Mouse (Mus musculus) MEL (cell line): ENCODE data around the gene Pgam5. TPM values are rescaled to one million over a fixed set of nuclear protein-coding genes. Genes with fewer than 3 reads are reported as not detected.

ENCODE experiments used
- DNase-seq: peaks from one replicate; pipeline ENCODE4 v3.0.0; 2011; ENCODE audit warnings: low read depth, low spot score
- H3K27ac ChIP-seq: 2 replicates; pipeline ENCODE4 v1.5.1; 2012; ENCODE audit warnings: low read depth, mild to moderate bottlenecking, control low read depth, low read length, moderate library complexity; ENCODE audit not compliant: control insufficient read depth
- H3K27me3 ChIP-seq, 2 experiments: fragments of 150-350 bp in 1 of 2; sonication (generic) in 1 of 2; 2 replicates each; pipeline ENCODE4 v1.6.1; 2012; ENCODE audit warnings: low read length in 2 of 2, mild to moderate bottlenecking in 2 of 2, improper control_type of control experiment in 1 of 2, moderate library complexity in 1 of 2; ENCODE audit not compliant: insufficient read depth in 2 of 2, control insufficient read depth in 1 of 2
- H3K36me3 ChIP-seq, 2 experiments: 2 replicates each; pipeline ENCODE4 v1.6.1; 2012 to 2014; ENCODE audit warnings: low read length in 2 of 2, improper control_type of control experiment in 1 of 2, inconsistent platforms in 1 of 2, mild to moderate bottlenecking in 1 of 2; ENCODE audit not compliant: insufficient read depth in 2 of 2, control insufficient read depth in 1 of 2
- H3K4me1 ChIP-seq, 2 experiments: fragments of 150-350 bp in 1 of 2; sonication (generic) in 1 of 2; 2 replicates each; pipeline ENCODE4 v1.6.1; 2012; ENCODE audit warnings: low read length in 2 of 2, improper control_type of control experiment in 1 of 2, mild to moderate bottlenecking in 1 of 2; ENCODE audit not compliant: insufficient read depth in 2 of 2, control insufficient read depth in 1 of 2
- H3K4me3 ChIP-seq, 2 experiments: fragments of 150-350 bp in 1 of 2; sonication (generic) in 1 of 2; 2 replicates each; pipeline ENCODE4 v1.5.1; 2012; ENCODE audit warnings: low read depth in 2 of 2, low read length in 2 of 2, mild to moderate bottlenecking in 2 of 2, moderate library complexity in 2 of 2, control low read depth in 1 of 2, improper control_type of control experiment in 1 of 2; ENCODE audit not compliant: control insufficient read depth in 1 of 2, insufficient read depth in 1 of 2
- H3K79me2 ChIP-seq: 2 replicates; pipeline ENCODE4 v1.6.1; 2012; ENCODE audit warnings: mild to moderate bottlenecking, low read length, moderate library complexity; ENCODE audit not compliant: control insufficient read depth, poor library complexity, insufficient read depth
- H3K9ac ChIP-seq: 2 replicates; pipeline ENCODE4 v1.6.1; 2012; ENCODE audit warnings: low read depth, mild to moderate bottlenecking, control low read depth, low read length, moderate library complexity; ENCODE audit not compliant: control insufficient read depth, poor library complexity, severe bottlenecking
- H3K9me3 ChIP-seq: fragments of 150-350 bp; sonication (generic); replicated peaks from 2 replicates; pipeline ENCODE4 v1.6.1; 2012; ENCODE audit warnings: mild to moderate bottlenecking, low read length, improper control_type of control experiment, moderate library complexity; ENCODE audit not compliant: insufficient read depth
- CHD2 ChIP-seq: IDR thresholded peaks from 2 replicates; pipeline ENCODE4 v1.6.1; 2011; ENCODE audit warnings: low read length, improper control_type of control experiment
- E2F4 ChIP-seq: IDR thresholded peaks from 2 replicates; pipeline ENCODE4 v1.6.1; 2011; ENCODE audit warnings: low read depth, low read length, improper control_type of control experiment, borderline replicate concordance
- GABPA ChIP-seq: IDR thresholded peaks from 2 replicates; pipeline ENCODE4 v1.6.1; 2012; ENCODE audit warnings: low read depth, mild to moderate bottlenecking, inconsistent platforms, low read length, improper control_type of control experiment, moderate library complexity
- GATA1 ChIP-seq: IDR thresholded peaks from 2 replicates; pipeline ENCODE4 v1.6.1; 2011; ENCODE audit warnings: low read depth, low read length, improper control_type of control experiment
- JUND ChIP-seq: IDR thresholded peaks from 2 replicates; pipeline ENCODE4 v1.6.1; 2011; ENCODE audit warnings: low read depth, mild to moderate bottlenecking, improper control_type of control experiment, low read length
- MYC ChIP-seq: IDR thresholded peaks from 2 replicates; pipeline ENCODE4 v1.6.1; 2011; ENCODE audit warnings: low read depth, mild to moderate bottlenecking, low read length, improper control_type of control experiment, moderate library complexity
- POLR2A ChIP-seq, 2 experiments: IDR thresholded peaks; 2 replicates each; pipeline ENCODE4 v1.6.1; 2011 to 2012; ENCODE audit warnings: low read length in 2 of 2, mild to moderate bottlenecking in 2 of 2, control low read depth in 1 of 2, improper control_type of control experiment in 1 of 2, low read depth in 1 of 2, moderate library complexity in 1 of 2; ENCODE audit not compliant: control insufficient read depth in 1 of 2, insufficient read depth in 1 of 2, poor library complexity in 1 of 2
- POLR2AphosphoS2 ChIP-seq: IDR thresholded peaks from 2 replicates; pipeline ENCODE4 v1.6.1; 2011; ENCODE audit warnings: low read length, improper control_type of control experiment
- POLR2AphosphoS5 ChIP-seq: IDR thresholded peaks from 2 replicates; pipeline ENCODE4 v1.6.1; 2012; ENCODE audit warnings: low read depth, borderline replicate concordance, mild to moderate bottlenecking, inconsistent platforms, low read length, moderate library complexity, mixed read lengths
- RAD21 ChIP-seq: IDR thresholded peaks from 2 replicates; pipeline ENCODE4 v1.6.1; 2011; ENCODE audit warnings: mild to moderate bottlenecking, low read depth, low read length, improper control_type of control experiment
- SMC3 ChIP-seq: IDR thresholded peaks from 2 replicates; pipeline ENCODE4 v1.6.1; 2011; ENCODE audit warnings: low read depth, low read length, improper control_type of control experiment
- UBTF ChIP-seq: IDR thresholded peaks from 2 replicates; pipeline ENCODE4 v1.6.1; 2012; ENCODE audit warnings: low read depth, mild to moderate bottlenecking, inconsistent platforms, low read length, improper control_type of control experiment, moderate library complexity, borderline replicate concordance; ENCODE audit not compliant: insufficient read depth
- USF2 ChIP-seq, 2 experiments: IDR thresholded peaks; 2 replicates each; pipeline ENCODE4 v1.6.1; 2011 to 2012; ENCODE audit warnings: improper control_type of control experiment in 2 of 2, low read length in 2 of 2, borderline replicate concordance in 1 of 2, inconsistent platforms in 1 of 2, low read depth in 1 of 2, mild to moderate bottlenecking in 1 of 2; ENCODE audit not compliant: insufficient read depth in 1 of 2
- ZC3H11A ChIP-seq: IDR thresholded peaks from 2 replicates; pipeline ENCODE4 v1.6.1; 2012; ENCODE audit warnings: low read depth, mild to moderate bottlenecking, inconsistent platforms, low read length, improper control_type of control experiment
- ZKSCAN1 ChIP-seq: IDR thresholded peaks from 2 replicates; pipeline ENCODE4 v1.6.1; 2012; ENCODE audit warnings: low read depth, mild to moderate bottlenecking, inconsistent platforms, low read length, improper control_type of control experiment, moderate library complexity
- ZMIZ1 ChIP-seq: IDR thresholded peaks from 2 replicates; pipeline ENCODE4 v1.6.1; 2012; ENCODE audit warnings: low read depth, mild to moderate bottlenecking, inconsistent platforms, low read length, improper control_type of control experiment, moderate library complexity
- ZNF384 ChIP-seq: IDR thresholded peaks from 2 replicates; pipeline ENCODE4 v1.6.1; 2012; ENCODE audit warnings: low read depth, mild to moderate bottlenecking, inconsistent platforms, low read length, improper control_type of control experiment
- polyA plus RNA-seq, 2 experiments: library from polyadenylated mRNA; stranded (reverse) in 1 of 2; unstranded in 1 of 2; fragments of >175 nt in 1 of 2; fragments of >200 nt in 1 of 2; gene quantifications; 2 replicates each; pipeline versions ENCODE4 v1.2.1 to v1.2.4; 2012; ENCODE audit warnings: low replicate concordance in 2 of 2, low read depth in 1 of 2; ENCODE audit not compliant: insufficient read length in 2 of 2, insufficient read depth in 1 of 2, missing spikeins in 1 of 2
- total RNA-seq: library from RNA; depleted of rRNA; stranded (reverse); fragments of 300-350 nt; gene quantifications from 2 replicates; pipeline ENCODE4 v1.2.3, GENCODE M21; 2012

The Pgam5 gene
- total and polyA plus RNA-seq, 3 experiments: 95.8 to 115 TPM; not detected in 1

- H3K4me1 ChIP-seq: no peaks in the 10 kb centered on the region
- H3K9me3 ChIP-seq: no peaks in the 10 kb centered on the region
- H3K79me2 ChIP-seq: no peaks in the 10 kb centered on the region
- H3K36me3 ChIP-seq: peaks cover 0 to 9% of the 10 kb centered on the region in 2 experiments; a peak in 1 of 4 replicates
- no peak for TF ChIP-seq USF2 (IDR thresholded peaks at IDR 0.05; ENCODE audit: borderline replicate concordance in 1 of 2, insufficient read depth in 1 of 2, low read depth in 1 of 2, low read length in 2 of 2)
- TF ChIP-seq GABPA: no peak
- TF ChIP-seq ZMIZ1: no peak
- TF ChIP-seq UBTF: no peak
- no peak for TF ChIP-seq SMC3
- no peak for TF ChIP-seq E2F4
- TF ChIP-seq GATA1: no peak
- no peak for TF ChIP-seq ZC3H11A
- DNase-seq: no peak
- H3K27ac ChIP-seq: no peak overlapping the region
- H3K4me3 ChIP-seq: no peak overlapping the region
- H3K27me3 ChIP-seq: no peaks in the 10 kb centered on the region
- H3K9ac ChIP-seq: no peak overlapping the region
Observed at GRCm38 (mm10) chr5:110222757-110223156, 47.0 kb downstream of the Pgam5 start.

- Histone ChIP-seq H3K9me3 (no peaks in the 10 kb centered on the region), H3K4me3 (no peak overlapping the region), H3K9ac (no peak overlapping the region), H3K36me3 (peaks cover 0 to 16% of the 10 kb centered on the region in 2 experiments; a peak in 1 of 4 replicates), H3K27me3 (no peaks in the 10 kb centered on the region), H3K4me1 (no peaks in the 10 kb centered on the region), H3K27ac (no peak overlapping the region), H3K79me2 (no peaks in the 10 kb centered on the region)
- no peak for DNase-seq
- TF ChIP-seq MYC: no peak
- TF ChIP-seq ZKSCAN1: no peak
- no peak for TF ChIP-seq JUND
- no peak for TF ChIP-seq ZNF384
- TF ChIP-seq POLR2AphosphoS2: no peak
- no peak for TF ChIP-seq CHD2
- no peak for TF ChIP-seq RAD21
- no peak for TF ChIP-seq POLR2A (IDR thresholded peaks at IDR 0.05; ENCODE audit: control insufficient read depth in 1 of 2, insufficient read depth in 1 of 2, low read depth in 1 of 2, low read length in 2 of 2, poor library complexity in 1 of 2)
- no peak for TF ChIP-seq POLR2AphosphoS5
Observed at GRCm38 (mm10) chr5:110220331-110220730, 49.4 kb downstream of the Pgam5 start.
